Mouse (Mus musculus): ENCODE data around the gene Uri1. TPM values are rescaled to one million over a fixed set of nuclear protein-coding genes. Genes with fewer than 3 reads are reported as not detected.

The Uri1 gene
- polyA plus RNA-seq, 1 experiment from 2014 or later = 42.2 TPM

- DNase-seq (ENCODE audit: low spot score) (no peak), ATAC-seq (replicated peaks; ENCODE audit: low FRiP score) (no peak)
- no peak overlapping the region for H3K4me2 ChIP-seq
- no peak overlapping the region for H3K27ac ChIP-seq (ENCODE audit: low read depth, low read length)
- H3K4me1 ChIP-seq (replicated peaks; ENCODE audit: control insufficient read depth, insufficient read depth, low read length) = no peaks in the 10 kb centered on the region
- H3K9ac ChIP-seq (ENCODE audit: low read depth, low read length) = no peak overlapping the region
- no peaks in the 10 kb centered on the region; the same call in 1 of the 2 replicates for H3K36me3 ChIP-seq (ENCODE audit: control insufficient read depth, insufficient read depth, low read length)
- H3K9me3 ChIP-seq (ENCODE audit: control insufficient read depth, low read length) = no peaks in the 10 kb centered on the region
- 45% methylated on average over 2 of the region's 2 CpGs for WGBS
- H3K27me3 ChIP-seq (replicated peaks; ENCODE audit: control insufficient read depth, insufficient read depth, low read length) = no peaks in the 10 kb centered on the region
- H3K4me3 ChIP-seq (ENCODE audit: low read depth, low read length) = no peak overlapping the region
These were observed 23.7 kb downstream of the Uri1 start for GRCm38 (mm10) chr7:37999691-38000090.

- no peak overlapping the region for H3K9ac ChIP-seq (ENCODE audit: low read depth, low read length)
- ATAC-seq (replicated peaks; ENCODE audit: low FRiP score) (no peak), DNase-seq (ENCODE audit: low spot score) (no peak)
- H3K36me3 ChIP-seq (ENCODE audit: control insufficient read depth, insufficient read depth, low read length) = no peaks in the 10 kb centered on the region
- no peak overlapping the region for H3K4me3 ChIP-seq (ENCODE audit: low read depth, low read length)
- no peak overlapping the region for H3K4me2 ChIP-seq
- H3K27ac ChIP-seq (ENCODE audit: low read depth, low read length) = no peak overlapping the region
- no peaks in the 10 kb centered on the region for H3K27me3 ChIP-seq (replicated peaks; ENCODE audit: control insufficient read depth, insufficient read depth, low read length)
- H3K4me1 ChIP-seq (replicated peaks; ENCODE audit: control insufficient read depth, insufficient read depth, low read length) = no peaks in the 10 kb centered on the region
- no peaks in the 10 kb centered on the region for H3K9me3 ChIP-seq (ENCODE audit: control insufficient read depth, low read length)
- 81% methylated on average over 2 of the region's 2 CpGs for WGBS
These were observed 30.5 kb downstream of the Uri1 start for GRCm38 (mm10) chr7:37992861-37993260.

- ATAC-seq (replicated peaks; ENCODE audit: low FRiP score) = no peak
- WGBS = 61% methylated on average over 5 of the region's 5 CpGs
These were observed 38.5 kb downstream of the Uri1 start for GRCm38 (mm10) chr7:37984866-37985265.

GRCm38 (mm10) chr7:37983471-37983870, 39.9 kb downstream of the Uri1 start:
- DNase-seq (ENCODE audit: low spot score) (no peak), ATAC-seq (replicated peaks; ENCODE audit: low FRiP score) (no peak)
- peaks cover 6% of the 10 kb centered on the region for H3K36me3 ChIP-seq (ENCODE audit: control insufficient read depth, insufficient read depth, low read length)
- H3K27ac ChIP-seq (ENCODE audit: low read depth, low read length) = no peak overlapping the region
- WGBS = 79% methylated on average over 6 of the region's 6 CpGs
- H3K4me1 ChIP-seq (replicated peaks; ENCODE audit: control insufficient read depth, insufficient read depth, low read length) = no peaks in the 10 kb centered on the region
- no peaks in the 10 kb centered on the region for H3K27me3 ChIP-seq (replicated peaks; ENCODE audit: control insufficient read depth, insufficient read depth, low read length)
- H3K4me3 ChIP-seq (ENCODE audit: low read depth, low read length) = no peak overlapping the region
- no peaks in the 10 kb centered on the region for H3K9me3 ChIP-seq (ENCODE audit: control insufficient read depth, low read length)
- no peak overlapping the region for H3K9ac ChIP-seq (ENCODE audit: low read depth, low read length)
- no peak overlapping the region for H3K4me2 ChIP-seq

More at GRCm38 (mm10) chr7:37984866-37985265, 38.5 kb downstream of the Uri1 start:
- peaks cover 6% of the 10 kb centered on the region for H3K36me3 ChIP-seq (ENCODE audit: control insufficient read depth, insufficient read depth, low read length)
- H3K9me3 ChIP-seq (ENCODE audit: control insufficient read depth, low read length) = no peaks in the 10 kb centered on the region
- H3K27ac ChIP-seq (ENCODE audit: low read depth, low read length) = no peak overlapping the region
- H3K4me3 ChIP-seq (ENCODE audit: low read depth, low read length) = no peak overlapping the region
- H3K4me1 ChIP-seq (replicated peaks; ENCODE audit: control insufficient read depth, insufficient read depth, low read length) = no peaks in the 10 kb centered on the region
- no peak overlapping the region for H3K9ac ChIP-seq (ENCODE audit: low read depth, low read length)
- DNase-seq (ENCODE audit: low spot score) = no peak
- no peaks in the 10 kb centered on the region for H3K27me3 ChIP-seq (replicated peaks; ENCODE audit: control insufficient read depth, insufficient read depth, low read length)
- H3K4me2 ChIP-seq = no peak overlapping the region

GRCm38 (mm10) chr7:37979729-37980128, 43.6 kb downstream of the Uri1 start:
- H3K9ac ChIP-seq (ENCODE audit: low read depth, low read length) = no peak overlapping the region
- no peak overlapping the region for H3K4me3 ChIP-seq (ENCODE audit: low read depth, low read length)
- ATAC-seq (replicated peaks; ENCODE audit: low FRiP score) (no peak), DNase-seq (ENCODE audit: low spot score) (no peak)
- 89% methylated on average over 3 of the region's 3 CpGs for WGBS
- no peak overlapping the region for H3K4me2 ChIP-seq
- H3K9me3 ChIP-seq (ENCODE audit: control insufficient read depth, low read length) = no peaks in the 10 kb centered on the region
- H3K36me3 ChIP-seq (ENCODE audit: control insufficient read depth, insufficient read depth, low read length) = peaks cover 6% of the 10 kb centered on the region
- H3K27me3 ChIP-seq (replicated peaks; ENCODE audit: control insufficient read depth, insufficient read depth, low read length) = no peaks in the 10 kb centered on the region
- H3K27ac ChIP-seq (ENCODE audit: low read depth, low read length) = no peak overlapping the region
- no peaks in the 10 kb centered on the region for H3K4me1 ChIP-seq (replicated peaks; ENCODE audit: control insufficient read depth, insufficient read depth, low read length)

GRCm38 (mm10) chr7:37978412-37978811, 44.9 kb downstream of the Uri1 start:
- ATAC-seq (replicated peaks; ENCODE audit: low FRiP score) (no peak), DNase-seq (ENCODE audit: low spot score) (no peak)
- Histone ChIP-seq H3K36me3 (ENCODE audit: control insufficient read depth, insufficient read depth, low read length) (peaks cover 7% of the 10 kb centered on the region), H3K27ac (ENCODE audit: low read depth, low read length) (no peak overlapping the region), H3K27me3 (replicated peaks; ENCODE audit: control insufficient read depth, insufficient read depth, low read length) (no peaks in the 10 kb centered on the region), H3K9ac (ENCODE audit: low read depth, low read length) (no peak overlapping the region), H3K4me3 (ENCODE audit: low read depth, low read length) (no peak overlapping the region), H3K9me3 (ENCODE audit: control insufficient read depth, low read length) (no peaks in the 10 kb centered on the region), H3K4me1 (replicated peaks; ENCODE audit: control insufficient read depth, insufficient read depth, low read length) (no peaks in the 10 kb centered on the region), H3K4me2 (no peak overlapping the region)
- 83% methylated on average over 4 of the region's 4 CpGs for WGBS

- Histone ChIP-seq H3K9me3 (ENCODE audit: control insufficient read depth, low read length) (no peaks in the 10 kb centered on the region), H3K27me3 (replicated peaks; ENCODE audit: control insufficient read depth, insufficient read depth, low read length) (no peaks in the 10 kb centered on the region), H3K4me2 (no peak overlapping the region), H3K9ac (ENCODE audit: low read depth, low read length) (no peak overlapping the region), H3K4me1 (replicated peaks; ENCODE audit: control insufficient read depth, insufficient read depth, low read length) (no peaks in the 10 kb centered on the region), H3K4me3 (ENCODE audit: low read depth, low read length) (no peak overlapping the region), H3K27ac (ENCODE audit: low read depth, low read length) (no peak overlapping the region), H3K36me3 (ENCODE audit: control insufficient read depth, insufficient read depth, low read length) (peaks cover 7% of the 10 kb centered on the region)
- no peak for ATAC-seq (replicated peaks; ENCODE audit: low FRiP score)
- DNase-seq (ENCODE audit: low spot score) = no peak
- WGBS = 88% methylated on average over 2 of the region's 2 CpGs
These were observed 45.7 kb downstream of the Uri1 start for GRCm38 (mm10) chr7:37977676-37978075.

GRCm38 (mm10) chr7:37972999-37973555, 50.3 kb downstream of the Uri1 start:
- no peak for DNase-seq (ENCODE audit: low spot score)
- Histone ChIP-seq H3K9ac (ENCODE audit: low read depth, low read length) (no peak overlapping the region), H3K4me3 (ENCODE audit: low read depth, low read length) (no peak overlapping the region)

GRCm38 (mm10) chr7:37972571-37972970, 50.8 kb downstream of the Uri1 start:
- 0 out of 2 replicates have a peak, but pooled peaks cover 2% of the 10 kb centered on the region for H3K36me3 ChIP-seq (ENCODE audit: control insufficient read depth, insufficient read depth, low read length)
- H3K9ac ChIP-seq (ENCODE audit: low read depth, low read length) = no peak overlapping the region
- no peaks in the 10 kb centered on the region for H3K9me3 ChIP-seq (ENCODE audit: control insufficient read depth, low read length)
- H3K4me1 ChIP-seq (replicated peaks; ENCODE audit: control insufficient read depth, insufficient read depth, low read length) = peaks cover 7% of the 10 kb centered on the region; the same call in 1 of the 2 replicates
- no peaks in the 10 kb centered on the region for H3K27me3 ChIP-seq (replicated peaks; ENCODE audit: control insufficient read depth, insufficient read depth, low read length)
- ATAC-seq (replicated peaks; ENCODE audit: low FRiP score) (no peak), DNase-seq (ENCODE audit: low spot score) (no peak)
- no peak overlapping the region for H3K4me2 ChIP-seq
- H3K27ac ChIP-seq (ENCODE audit: low read depth, low read length) = no peak overlapping the region
- 80% methylated on average over 9 of the region's 9 CpGs for WGBS
- H3K4me3 ChIP-seq (ENCODE audit: low read depth, low read length) = no peak overlapping the region

More at GRCm38 (mm10) chr7:37972999-37973555, 50.3 kb downstream of the Uri1 start:
- H3K27me3 ChIP-seq (replicated peaks; ENCODE audit: control insufficient read depth, insufficient read depth, low read length) = no peaks in the 10 kb centered on the region
- peaks cover 7% of the 10 kb centered on the region; the same call in 1 of the 2 replicates for H3K4me1 ChIP-seq (replicated peaks; ENCODE audit: control insufficient read depth, insufficient read depth, low read length)
- 59% methylated on average over 2 of the region's 2 CpGs for WGBS
- H3K36me3 ChIP-seq (ENCODE audit: control insufficient read depth, insufficient read depth, low read length) = 0 out of 2 replicates have a peak, but pooled peaks cover 2% of the 10 kb centered on the region
- no peak overlapping the region for H3K4me2 ChIP-seq
- no peak overlapping the region for H3K27ac ChIP-seq (ENCODE audit: low read depth, low read length)
- no peaks in the 10 kb centered on the region for H3K9me3 ChIP-seq (ENCODE audit: control insufficient read depth, low read length)
- ATAC-seq (replicated peaks; ENCODE audit: low FRiP score) = 0 out of 2 replicates have a peak, but pooled peaks have one; percentile 26

Measured in liver, embryonic 11.5 days (tissue).